ENCODE assay signal across 25 mouse cellular contexts in the genomic region with DNA sequence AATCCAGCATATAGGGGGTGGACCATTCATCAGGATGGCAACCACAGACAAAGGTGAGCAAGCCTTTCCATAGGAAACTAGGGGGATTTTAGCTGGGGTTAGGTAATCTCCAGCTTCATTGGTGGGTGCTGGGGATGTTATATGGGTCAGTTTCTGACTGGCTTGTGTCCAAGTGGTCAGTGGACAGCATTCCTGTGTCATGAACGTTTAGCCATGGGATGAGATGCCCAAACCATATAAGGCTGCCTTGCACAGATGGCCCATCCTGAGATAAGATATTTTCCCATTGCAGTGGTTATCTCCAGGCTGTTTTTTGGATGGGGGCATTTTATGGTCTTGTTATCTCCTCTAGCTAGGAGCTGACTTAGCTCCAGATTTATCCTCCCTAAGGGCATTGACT. TPM values are rescaled to one million over a fixed set of nuclear protein-coding genes. Genes with fewer than 3 reads are reported as not detected.
DNase-seq lines count a peak whose midpoint lies in the region; ATAC-seq lines count a peak whose summit lies in the region.
"Had no signal": no experiment of that assay in that cellular context is flagged by ENCODE, and none has a peak within 500 bp of the region (broad histone marks: within the 10 kb centered on the region; RNA-seq: fewer than 3 reads in every experiment).

No protein-coding gene starts in this region.

- H3K4me1 ChIP-seq in heart, embryonic 10.5 days: peaks cover 29% of the 10 kb centered on the region
- H3K4me1 ChIP-seq in liver, embryonic 15.5 days (replicated peaks): 0 out of 2 replicates have a peak, but pooled peaks cover 3% of the 10 kb centered on the region
- H3K4me1 ChIP-seq in hindbrain, embryonic 13.5 days (replicated peaks): 0 out of 2 replicates have a peak, but pooled peaks cover 4% of the 10 kb centered on the region
- H3K4me1 ChIP-seq: forebrain, embryonic 13.5 days; megakaryocyte, embryonic 14.5 days; midbrain, embryonic 12.5 days had no signal

- H3K9ac ChIP-seq in liver, embryonic 15.5 days: no peak overlapping the region
- no peak overlapping the region for H3K9ac ChIP-seq in hindbrain, embryonic 13.5 days
- H3K9ac ChIP-seq: forebrain, embryonic 13.5 days; heart, embryonic 15.5 days; limb, embryonic 12.5 days; midbrain, embryonic 12.5 days had no signal

- peak; percentile 55; the same call in 1 of the 2 replicates for ATAC-seq in liver, embryonic 15.5 days (ENCODE audit: insufficient read depth)
- ATAC-seq in hindbrain, embryonic 13.5 days (ENCODE audit: low FRiP score): no peak
- ATAC-seq: activated CD4-positive, CD25-positive, alpha-beta regulatory T cell, adult 4 months; forebrain, embryonic 13.5 days had no signal

- 0 out of 2 replicates have a peak overlapping the region, but pooled peaks have one; percentile 47 for H3K27ac ChIP-seq in heart, embryonic 10.5 days
- H3K27ac ChIP-seq in liver, embryonic 15.5 days (replicated peaks): peak overlapping the region; percentile 77
- H3K27ac ChIP-seq in hindbrain, embryonic 13.5 days: no peak overlapping the region
- H3K27ac ChIP-seq: forebrain, embryonic 13.5 days; heart, embryonic 15.5 days; limb, embryonic 12.5 days; midbrain, embryonic 12.5 days had no signal

- H3K27me3 ChIP-seq in heart, embryonic 10.5 days (ENCODE audit: insufficient read depth, poor library complexity, severe bottlenecking): no peaks in the 10 kb centered on the region
- no peaks in the 10 kb centered on the region for H3K27me3 ChIP-seq in liver, embryonic 15.5 days
- no peaks in the 10 kb centered on the region for H3K27me3 ChIP-seq in hindbrain, embryonic 13.5 days
- H3K27me3 ChIP-seq: forebrain, embryonic 13.5 days; heart, embryonic 15.5 days; limb, embryonic 12.5 days; megakaryocyte, embryonic 14.5 days; midbrain, embryonic 12.5 days had no signal

- peaks cover 15% of the 10 kb centered on the region for H3K36me3 ChIP-seq in heart, embryonic 10.5 days
- H3K36me3 ChIP-seq in liver, embryonic 15.5 days (replicated peaks): peaks cover 10% of the 10 kb centered on the region; the same call in 1 of the 2 replicates
- H3K36me3 ChIP-seq in hindbrain, embryonic 13.5 days: peaks cover 16% of the 10 kb centered on the region

- DNase-seq in heart, embryonic 10.5 days (ENCODE audit: low spot score): no peak
- DNase-seq in heart, adult 11 months: no peak
- DNase-seq in testis, postnatal 14 days (ENCODE audit: low spot score): peak; percentile 21
- DNase-seq in testis, postnatal 10 days (ENCODE audit: low spot score): no peak
- no peak for DNase-seq in adrenal gland, postnatal 14 days
- DNase-seq in adipocyte (ENCODE audit: low spot score): no peak
- DNase-seq: adrenal gland, adult 8-10 months; cerebellum, adult 8-10 months; cerebellum, postnatal 25 days; gastrocnemius, postnatal 10 days; kidney, adult 11 months; kidney, postnatal 14 days; layer of hippocampus, adult 9-11 months; lung, postnatal 4 days; right cerebral cortex, postnatal 14 days; thymus, adult 2 months; thymus, postnatal 36 days had no signal

- 7% methylated on average over 1 of the region's 1 CpGs for WGBS in heart, embryonic 10.5 days
- WGBS in liver, embryonic 15.5 days (ENCODE audit: insufficient replicate concordance): 7% methylated on average over 1 of the region's 1 CpGs
- 81% methylated on average over 1 of the region's 1 CpGs for WGBS in hindbrain, embryonic 13.5 days

- H3K4me3 ChIP-seq in heart, embryonic 10.5 days: no peak overlapping the region
- no peak overlapping the region for H3K4me3 ChIP-seq in liver, embryonic 15.5 days (replicated peaks)
- H3K4me3 ChIP-seq in hindbrain, embryonic 13.5 days: no peak overlapping the region
- H3K4me3 ChIP-seq: forebrain, embryonic 13.5 days; heart, embryonic 15.5 days; limb, embryonic 12.5 days; megakaryocyte, embryonic 14.5 days; midbrain, embryonic 12.5 days had no signal

- no peaks in the 10 kb centered on the region for H3K9me3 ChIP-seq in heart, embryonic 10.5 days
- no peaks in the 10 kb centered on the region for H3K9me3 ChIP-seq in liver, embryonic 15.5 days (replicated peaks)
- H3K9me3 ChIP-seq in hindbrain, embryonic 13.5 days: no peaks in the 10 kb centered on the region
- H3K9me3 ChIP-seq: forebrain, embryonic 13.5 days; heart, embryonic 15.5 days; limb, embryonic 12.5 days; midbrain, embryonic 12.5 days had no signal

- no peak overlapping the region; the same call in 1 of the 2 replicates for H3K4me2 ChIP-seq in liver, embryonic 15.5 days
- no peak overlapping the region for H3K4me2 ChIP-seq in hindbrain, embryonic 13.5 days
- H3K4me2 ChIP-seq: forebrain, embryonic 13.5 days; heart, embryonic 15.5 days; limb, embryonic 12.5 days; midbrain, embryonic 12.5 days had no signal

RNA-seq across cellular contexts. Expression of a gene that starts 14.3 kb away (rescaled TPM):
- 24.7 and 33.4 TPM in 2 replicates for polyA plus RNA-seq in heart, embryonic 10.5 days (2016; fragmentation: Nextera tagmentation; extraction: Ambion mirVana)
- 10.8 and 11.2 TPM in 2 replicates for polyA plus RNA-seq in liver, embryonic 15.5 days (2015; fragmentation: Nextera tagmentation; extraction: Ambion mirVana)
- 12.0 and 12.5 TPM in 2 replicates for polyA plus RNA-seq in hindbrain, embryonic 13.5 days (2015; fragmentation: Nextera tagmentation; extraction: Ambion mirVana)
- 8.8 and 11.5 TPM in 2 replicates for total RNA-seq in adrenal gland, postnatal 14 days (2021)
